Mouse (Mus musculus): ENCODE measurements around the gene Tceanc2. TPM values are rescaled to one million over a fixed set of nuclear protein-coding genes. Genes with fewer than 3 reads are reported as not detected.

Gene Tceanc2
- polyA plus RNA-seq, 1 experiment: 5.7 TPM

DNA sequence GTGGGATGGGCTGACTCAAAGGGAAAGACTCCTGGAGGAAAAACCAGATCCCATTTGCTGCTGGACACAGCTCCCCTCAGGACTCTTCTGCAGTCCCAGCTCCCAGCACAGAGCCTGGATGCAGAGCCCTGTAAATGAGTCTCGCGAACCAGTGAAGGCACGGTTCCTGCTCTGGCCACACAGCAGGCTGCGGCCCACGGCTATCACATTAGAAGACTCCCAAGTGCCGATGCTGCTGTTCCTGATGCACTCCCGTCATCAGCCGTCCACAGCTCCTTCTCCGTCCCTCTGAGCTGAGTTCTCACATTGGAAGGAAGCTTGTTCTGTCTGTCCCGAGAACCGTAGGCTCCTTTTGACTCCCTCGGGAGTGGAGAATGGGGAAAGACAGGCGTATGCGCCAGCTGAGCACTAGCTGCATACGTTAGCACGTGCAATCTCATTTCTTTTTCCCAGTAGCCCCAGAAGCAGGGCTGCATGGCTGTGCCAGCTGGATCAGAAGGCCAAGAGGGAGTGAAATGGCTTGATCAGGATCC, 82.0 kb downstream of the Tceanc2 start, which contains the start of gene Cdcp2:
Gene Cdcp2, plus strand, starts transcription at position 51 of the 533 bp plus-strand sequence.
- DNase-seq (ENCODE audit: low read depth, low spot score): no peak
- WGBS: 87% methylated on average over 16 of the region's 16 CpGs

DNA sequence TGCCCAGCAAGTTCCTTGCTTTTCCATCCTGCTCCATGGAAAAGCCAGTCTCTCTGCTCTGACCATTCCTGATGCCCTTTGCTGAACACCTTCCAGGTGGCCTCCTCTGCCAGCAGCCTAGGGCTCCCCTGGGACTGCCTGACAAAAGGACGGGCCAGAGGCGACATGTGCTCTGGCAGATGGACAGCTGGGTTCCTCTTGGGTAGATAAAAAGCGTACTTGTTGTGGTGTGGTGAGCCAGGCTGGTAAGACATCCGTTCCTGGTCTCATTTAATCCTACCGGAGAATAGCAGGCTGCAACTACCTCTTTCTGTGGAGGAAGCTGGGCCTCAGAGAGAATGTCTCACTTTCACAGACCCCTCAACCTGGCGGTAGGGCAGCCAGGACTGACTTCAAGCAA, 82.9 kb downstream of the Tceanc2 start:
- WGBS: 82% methylated on average over 6 of the region's 6 CpGs
- DNase-seq (ENCODE audit: low read depth, low spot score): no peak

DNA sequence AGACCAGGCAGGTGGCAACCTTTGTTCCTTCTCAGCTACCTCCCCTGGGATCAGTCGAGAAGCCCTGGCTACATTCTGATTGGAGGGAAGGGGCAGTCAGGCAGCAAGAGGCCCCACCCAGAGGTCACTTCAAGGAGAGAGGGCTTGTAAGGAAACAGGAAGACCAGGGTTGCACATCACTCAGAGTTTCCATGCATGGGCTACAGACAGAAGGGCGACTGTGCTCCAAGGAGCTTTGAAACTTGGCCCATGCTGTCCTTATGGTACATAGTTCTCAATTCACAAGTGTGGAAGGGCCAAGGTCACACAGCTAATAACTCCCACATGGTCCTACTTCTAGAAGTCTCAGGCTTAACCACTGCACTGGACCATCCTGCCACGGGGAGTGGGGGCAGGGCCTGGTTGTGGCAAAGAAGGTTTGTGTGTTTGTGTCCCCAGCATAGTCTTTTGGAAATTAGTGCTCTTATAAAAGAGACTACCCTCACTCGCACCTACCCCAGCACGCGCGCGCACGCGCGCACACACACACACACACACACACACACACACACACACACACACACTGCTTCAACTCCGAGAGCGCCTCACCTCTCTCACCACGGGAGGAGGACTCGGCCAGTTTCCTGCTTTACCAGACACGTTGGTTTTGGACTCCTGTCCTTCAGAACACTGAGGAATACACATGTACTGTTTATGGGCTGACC, 84.3 kb downstream of the Tceanc2 start:
- no peak for DNase-seq (ENCODE audit: low read depth, low spot score)
- WGBS: 74% methylated on average over 16 of the region's 16 CpGs

DNA sequence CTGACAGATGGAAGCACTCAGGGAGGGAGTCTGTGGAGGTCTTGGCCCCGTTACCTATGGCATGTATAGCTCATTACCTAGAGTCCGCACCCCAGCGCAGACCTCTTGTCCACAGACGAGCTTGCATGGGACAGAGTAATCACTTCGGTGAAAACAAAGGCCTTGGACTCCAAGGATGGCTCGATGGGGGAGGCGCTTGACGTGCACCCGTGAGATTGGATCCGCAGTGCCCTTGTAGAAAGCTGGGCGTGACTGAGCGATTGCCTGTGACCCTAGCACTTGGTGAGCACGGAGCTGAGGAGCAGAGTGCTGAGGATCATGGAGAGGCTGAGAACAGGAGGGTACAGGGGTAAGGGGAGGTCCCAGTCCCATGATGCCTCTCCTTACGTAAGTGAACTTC, 87.2 kb downstream of the Tceanc2 start:
- 80% methylated on average over 14 of the region's 14 CpGs for WGBS
- no peak for DNase-seq (ENCODE audit: low read depth, low spot score)

GRCm38 (mm10) chr4:107084858-107085257, 94.1 kb downstream of the Tceanc2 start:
- 53% methylated on average over 6 of the region's 6 CpGs for WGBS
- DNase-seq (ENCODE audit: low read depth, low spot score): no peak

GRCm38 (mm10) chr4:107084343-107084742, 94.6 kb downstream of the Tceanc2 start:
- WGBS: 52% methylated on average over 1 of the region's 1 CpGs
- no peak for DNase-seq (ENCODE audit: low read depth, low spot score)

Other genes with a start within 250 kb of the Tceanc2 start
- 86.1 and 89.4 TPM in 2 replicates for gene Mrpl37, start 112.2 kb downstream of the Tceanc2 start, polyA plus RNA-seq (2012; rRNA removed)
- 5.0 and 7.5 TPM in 2 replicates for gene Cyb5rl, start 112.1 kb downstream of the Tceanc2 start, polyA plus RNA-seq (2012; rRNA removed)
- gene Cdcp2, start 82.2 kb downstream of the Tceanc2 start, polyA plus RNA-seq (2012; rRNA removed): not detected in 2 replicates
- 334 and 356 TPM in 2 replicates for gene Tmem59, start 717 bp downstream of the Tceanc2 start, polyA plus RNA-seq (2012; rRNA removed)
- 0.21 and 0.29 TPM in 2 replicates for gene Ldlrad1, start 30.1 kb upstream of the Tceanc2 start, polyA plus RNA-seq (2012; rRNA removed)
- 18.3 and 24.7 TPM in 2 replicates for gene Lrrc42, start 74.4 kb upstream of the Tceanc2 start, polyA plus RNA-seq (2012; rRNA removed)
- 2.9 and 3.5 TPM in 2 replicates for gene Hspb11, start 74.5 kb upstream of the Tceanc2 start, polyA plus RNA-seq (2012; rRNA removed)
- gene Dio1, start 128.1 kb upstream of the Tceanc2 start, polyA plus RNA-seq (2012; rRNA removed): 16.9 and 39.3 TPM in 2 replicates
- gene Yipf1, start 135.2 kb upstream of the Tceanc2 start, polyA plus RNA-seq (2012; rRNA removed): 86.7 and 91.6 TPM in 2 replicates
- gene Ndc1, start 188.7 kb upstream of the Tceanc2 start, polyA plus RNA-seq (2012; rRNA removed): 15.7 and 16.6 TPM in 2 replicates

Data from large intestine, adult 2 months (tissue).